Mouse (Mus musculus) CD8-positive naive resting alpha-beta T cell, adult 2 months (primary cell): ENCODE data around the gene Blvra.
A peak's percentile ranks its signal among the peaks of the same experiment; 100 is the strongest.

Experiments used
- DNase-seq, 2 experiments: peaks; one replicate each; pipeline ENCODE4 v3.0.0; 2022; ENCODE audit warnings: low read depth in 2 of 2, low spot score in 2 of 2

The Blvra gene

DNA sequence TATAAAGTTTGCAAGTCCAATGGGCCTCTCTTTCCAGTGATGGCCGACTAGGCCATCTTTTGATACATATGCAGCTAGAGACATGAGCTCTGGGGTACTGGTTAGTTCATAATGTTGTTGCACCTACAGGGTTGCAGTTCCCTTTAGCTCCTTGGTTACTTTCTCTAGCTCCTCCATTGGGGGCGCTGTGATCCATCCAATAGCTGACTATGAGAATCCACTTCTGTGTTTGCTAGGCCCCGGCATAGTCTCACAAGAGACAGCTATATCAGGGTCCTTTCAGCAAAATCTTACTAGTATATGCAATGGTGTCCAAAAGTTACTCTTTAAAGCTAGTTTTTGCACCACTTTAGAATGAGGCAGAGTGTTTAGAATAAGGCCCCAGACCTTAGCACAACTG lies 64.8 kb downstream of the Blvra start:
- DNase-seq: peak in 1 of 2 experiments; percentile 26

DNA sequence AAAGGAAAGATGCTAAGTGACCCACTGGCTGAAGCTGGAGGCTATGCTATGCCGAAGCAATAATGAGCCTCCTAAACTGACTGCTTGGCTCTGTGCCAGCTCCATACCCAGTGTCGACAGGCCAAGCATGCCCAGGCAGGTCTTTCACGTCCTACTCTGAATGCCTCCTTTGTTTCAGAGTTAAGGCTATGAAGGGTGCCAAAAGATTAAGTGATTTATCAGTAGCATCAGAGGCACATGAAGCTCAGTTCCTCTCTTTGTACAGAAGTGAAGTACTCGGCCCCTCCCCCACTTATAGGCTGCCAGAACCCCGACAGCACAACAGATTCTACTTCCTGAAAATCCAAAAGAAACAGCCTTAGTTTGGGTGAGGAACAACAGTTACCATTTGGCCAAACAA lies 66.5 kb downstream of the Blvra start:
- DNase-seq: no peak

DNA sequence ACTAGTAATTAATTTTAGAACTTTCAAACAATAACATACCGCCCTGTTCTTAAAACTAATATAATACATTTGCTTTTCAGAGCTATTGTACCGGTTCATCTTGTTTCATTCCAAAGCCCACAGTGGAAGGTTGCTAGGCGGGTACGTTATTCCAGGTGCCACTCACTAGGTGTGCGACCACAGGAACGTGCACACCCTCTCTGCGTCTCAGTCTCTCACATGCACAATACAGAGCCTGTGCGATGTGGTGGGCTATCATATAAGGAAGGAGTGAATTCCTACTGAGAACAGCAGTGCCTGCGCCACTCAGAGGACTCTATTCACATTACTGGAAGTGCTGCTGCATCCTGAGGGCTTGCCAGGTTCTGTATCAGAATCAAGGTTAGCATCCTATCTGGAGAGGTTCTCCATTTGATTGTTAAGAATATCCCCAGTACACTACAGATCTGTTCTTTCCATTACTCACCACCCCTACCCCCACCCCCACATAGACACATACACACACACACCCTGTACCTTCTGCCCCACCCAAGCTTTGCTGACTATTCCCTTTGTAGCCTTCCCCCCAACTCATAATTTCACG lies 67.5 kb downstream of the Blvra start:
- DNase-seq: no peak

DNA sequence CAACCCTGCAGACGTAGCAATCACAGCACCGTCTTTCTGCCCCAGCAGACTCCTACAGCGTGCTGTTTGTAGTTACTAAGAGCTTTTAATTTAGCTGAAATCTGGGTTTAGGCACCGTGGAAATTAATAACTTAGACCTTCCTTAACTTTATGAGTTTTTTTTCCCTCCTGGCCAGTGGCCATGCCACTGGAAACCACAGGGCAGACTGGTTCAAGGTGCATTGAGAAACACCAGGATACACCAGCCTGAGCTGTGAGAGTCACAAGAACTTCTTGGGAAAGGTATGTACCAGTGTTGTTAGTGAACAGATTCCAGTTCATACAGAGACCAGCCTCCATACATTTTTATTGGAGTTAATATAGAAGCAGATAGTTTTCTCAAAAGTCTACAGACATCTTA lies 68.0 kb downstream of the Blvra start:
- no peak for DNase-seq

DNA sequence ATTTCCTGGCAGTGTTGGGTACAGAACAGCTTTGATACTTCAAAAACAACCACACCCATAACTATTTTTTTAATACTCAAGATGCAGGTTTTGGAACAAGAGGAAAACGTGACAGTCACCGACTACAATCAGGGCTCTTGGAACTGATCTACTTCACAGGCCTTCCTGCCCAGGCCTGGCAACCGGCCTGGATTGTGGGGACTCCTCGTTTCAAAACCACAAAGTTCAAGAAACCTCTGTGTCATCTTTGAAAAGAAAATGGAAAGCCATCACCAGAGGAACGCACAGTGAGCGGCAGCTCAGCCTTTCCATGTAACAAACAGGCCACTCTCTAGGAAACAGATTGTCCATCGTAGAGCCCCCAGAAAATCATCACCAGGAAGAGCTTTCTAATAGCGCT lies 68.6 kb downstream of the Blvra start:
- no peak for DNase-seq

DNA sequence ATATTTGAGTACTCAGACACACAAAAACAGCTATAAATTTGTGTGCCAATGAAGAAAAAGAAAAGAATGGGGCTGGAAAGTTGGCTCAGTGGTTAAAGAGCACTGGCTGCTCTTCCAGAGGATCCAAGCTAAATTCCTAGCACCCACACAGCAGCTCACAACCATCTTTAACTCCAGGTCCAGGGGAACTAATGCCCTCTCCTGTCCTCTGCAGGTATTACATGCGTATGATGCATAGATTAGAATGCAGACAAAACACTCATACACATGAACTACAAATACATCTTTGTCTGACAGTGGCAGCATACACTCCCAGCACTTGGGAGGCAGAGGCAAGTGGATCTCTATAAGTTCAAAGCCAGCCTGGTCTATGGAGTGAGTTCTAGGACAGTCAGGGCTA lies 69.1 kb downstream of the Blvra start:
- DNase-seq: no peak

DNA sequence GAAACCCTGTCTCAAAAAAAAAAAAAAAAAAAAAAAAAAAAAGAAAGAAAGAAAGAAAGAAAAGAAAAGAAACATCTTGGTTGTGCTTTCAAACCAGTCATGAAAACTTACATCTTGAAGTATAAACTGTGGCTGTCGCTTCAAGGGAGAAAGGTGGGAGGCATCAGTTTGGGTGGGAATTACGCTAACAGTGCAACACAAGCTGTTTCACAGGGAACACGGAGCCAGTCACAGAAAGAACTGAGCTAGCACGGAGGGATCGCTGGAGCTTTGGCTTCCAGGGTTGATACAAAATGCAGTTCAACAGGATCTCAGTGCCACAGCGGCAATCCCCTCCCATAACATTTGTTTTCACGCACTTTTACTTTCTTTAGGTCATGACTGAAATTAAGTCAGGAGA lies 69.5 kb downstream of the Blvra start:
- no peak for DNase-seq

DNA sequence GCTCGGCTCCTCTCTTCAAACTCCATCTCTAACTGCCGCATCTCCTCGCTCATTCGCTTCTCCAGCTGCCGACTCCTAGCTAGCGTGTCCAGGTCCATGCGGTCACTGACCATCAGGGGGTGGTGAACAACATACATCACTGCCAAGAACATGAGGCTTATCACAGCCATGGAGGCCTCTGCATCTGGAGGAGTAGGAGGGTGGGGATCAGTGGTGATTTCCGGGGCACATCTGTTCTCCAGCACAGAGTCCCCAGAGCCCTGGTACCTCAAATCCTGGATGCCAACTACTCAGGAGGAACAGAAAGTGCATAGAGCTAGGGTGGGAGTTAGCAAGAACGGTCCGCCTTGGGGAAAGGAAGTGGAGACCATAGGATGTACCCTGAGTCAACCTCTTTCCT lies 71.6 kb downstream of the Blvra start:
- no peak for DNase-seq

DNA sequence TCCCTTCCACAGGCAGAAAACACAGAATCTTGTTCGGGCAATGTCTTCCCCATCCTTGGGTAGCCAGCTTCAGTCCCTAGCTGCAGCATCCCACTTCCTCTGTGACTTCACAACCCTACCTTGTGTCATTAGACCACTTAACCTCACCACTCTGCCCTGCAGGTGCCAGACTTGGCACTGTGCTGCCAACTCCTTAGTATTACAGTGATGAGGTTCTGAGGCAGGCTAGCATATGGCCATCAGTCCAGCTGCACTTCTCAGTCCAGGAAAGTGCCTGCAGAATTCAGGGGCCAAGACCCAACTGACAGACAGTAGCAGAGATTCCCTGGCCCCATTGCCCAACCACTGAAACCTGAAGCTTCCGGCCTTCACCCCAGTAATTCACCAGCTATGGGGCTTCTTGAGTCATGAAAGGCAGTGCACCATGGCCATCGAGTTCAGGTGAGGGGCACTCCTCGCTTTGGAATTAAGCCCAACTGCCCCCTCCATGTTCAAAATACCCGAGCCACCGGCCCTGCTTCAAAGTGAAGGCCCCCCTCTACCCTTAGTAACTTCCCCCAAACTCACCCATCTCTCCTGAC lies 72.2 kb downstream of the Blvra start:
- peak in 1 of 2 experiments; percentile 5 for DNase-seq

DNA sequence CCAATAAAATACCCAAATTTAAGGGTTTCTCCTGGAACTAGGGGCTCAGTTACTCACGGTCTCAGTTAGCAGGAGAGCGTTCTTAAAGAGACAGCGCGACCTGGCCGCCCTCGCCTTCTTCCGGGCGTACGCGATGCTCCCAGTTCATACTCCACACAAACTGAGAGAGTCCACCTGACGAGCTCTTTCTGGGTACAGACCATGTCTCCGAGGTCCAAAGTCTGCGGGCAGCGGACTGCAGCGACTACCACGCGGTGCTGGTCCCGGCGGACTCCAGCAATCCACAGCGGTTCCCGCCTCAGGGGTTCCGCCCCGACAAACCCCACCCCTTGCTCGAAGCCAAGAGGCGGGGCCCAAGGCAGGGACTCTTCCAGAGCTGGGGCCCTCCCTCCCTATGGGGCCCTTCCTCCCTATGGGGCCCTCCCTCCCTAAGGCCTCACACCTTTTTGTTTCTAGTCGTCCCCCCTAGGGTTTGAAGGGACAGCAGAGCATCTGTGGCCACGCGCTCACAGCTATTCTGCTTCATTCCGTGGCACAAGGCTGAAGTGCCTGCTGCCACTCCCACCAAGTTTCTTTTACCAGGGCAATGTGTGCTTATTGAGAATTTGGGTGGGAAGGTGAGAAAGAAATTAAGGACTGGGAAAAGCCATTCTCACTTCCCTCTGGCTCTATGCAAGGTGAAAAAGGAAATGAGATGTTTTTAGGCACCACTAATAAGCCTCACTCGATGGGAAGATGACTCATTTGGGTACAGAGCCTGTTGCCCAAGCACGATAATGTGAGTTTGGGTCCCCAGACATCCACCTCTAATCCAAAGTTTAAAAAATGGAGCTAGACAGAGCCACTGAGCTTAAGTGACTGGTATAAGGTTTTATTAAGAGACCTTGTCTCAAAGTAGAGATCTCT lies 72.9 kb downstream of the Blvra start, which contains the start of gene Itpripl1:
Gene Itpripl1 (minus strand): TSS at position 285 of the 906 bp plus-strand sequence.
- DNase-seq: peak; percentile 38 to 57

DNA sequence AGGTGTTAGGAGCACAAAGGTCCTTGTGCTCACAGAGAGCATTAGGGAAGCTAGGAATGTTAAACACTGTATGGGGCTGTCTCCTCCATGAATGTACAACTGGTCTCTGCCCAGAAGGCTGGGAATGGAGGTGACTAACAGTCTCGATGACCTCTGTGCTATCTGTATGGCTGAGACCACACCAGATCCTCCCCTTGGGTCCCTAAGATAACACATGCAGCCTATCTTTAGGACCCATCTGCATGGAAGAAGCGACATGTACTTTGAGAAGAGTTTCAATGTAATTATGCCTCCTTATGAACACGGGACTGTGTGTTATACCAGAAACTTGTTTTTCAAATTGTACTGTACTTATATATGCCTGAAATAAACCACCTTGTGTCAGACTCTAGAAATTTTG lies 75.2 kb downstream of the Blvra start:
- no peak for DNase-seq
